Mouse (Mus musculus): ENCODE results near the gene Gm10188. TPM values are rescaled to one million over a fixed set of nuclear protein-coding genes. Genes with fewer than 3 reads are reported as not detected.

Gm10188 gene
- polyA plus RNA-seq (2014; fragmentation: Nextera tagmentation; extraction: Ambion mirVana) = not detected in 2 replicates

DNA sequence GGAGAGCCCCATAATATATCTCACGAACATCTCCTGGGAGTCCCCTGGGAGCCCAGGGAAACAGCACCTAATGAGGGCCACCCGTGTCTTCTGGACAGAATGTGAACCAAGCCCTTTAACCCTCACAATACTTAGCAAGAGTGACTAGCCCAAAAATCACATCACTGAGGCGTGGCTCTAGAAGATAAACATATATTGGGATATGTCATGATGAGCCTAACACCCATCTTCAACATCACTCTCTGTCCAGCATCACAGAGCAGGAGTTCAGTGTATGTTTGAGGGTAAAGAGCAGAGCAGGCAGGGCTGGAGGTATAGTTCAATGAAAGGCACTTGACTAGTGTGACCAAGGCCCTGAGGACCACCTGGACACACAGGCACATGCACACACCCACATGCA lies at the start of gene Gm10188:
Gene Gm10188, minus strand, starts transcription at position 101 of the 400 bp plus-strand sequence.
- H3K4me2 ChIP-seq = no peak within 1 kb of the TSS
- DNase-seq (ENCODE audit: low spot score) = no peak
- no peaks in the 10 kb centered on the region for H3K27me3 ChIP-seq (replicated peaks; ENCODE audit: control insufficient read depth, insufficient read depth, low read length)
- H3K9ac ChIP-seq (ENCODE audit: low read depth, low read length) = no peak within 1 kb of the TSS
- H3K4me3 ChIP-seq (ENCODE audit: low read depth, low read length) = no peak within 1 kb of the TSS
- H3K36me3 ChIP-seq (ENCODE audit: control insufficient read depth, insufficient read depth, low read length) = no peaks in the 10 kb centered on the region
- H3K4me1 ChIP-seq (replicated peaks; ENCODE audit: control insufficient read depth, insufficient read depth, low read length) = no peaks in the 10 kb centered on the region
- H3K27ac ChIP-seq (ENCODE audit: low read depth, low read length) = no peak within 1 kb of the TSS
- WGBS = 74% methylated on average over 3 of the region's 3 CpGs
- ATAC-seq (replicated peaks; ENCODE audit: low FRiP score) = no peak
- H3K9me3 ChIP-seq (ENCODE audit: control insufficient read depth, low read length) = no peaks in the 10 kb centered on the region

GRCm38 (mm10) chr1:132277124-132277523 lies 47.6 kb upstream of the Gm10188 start:
- no peaks in the 10 kb centered on the region; the same call in 1 of the 2 replicates for H3K27me3 ChIP-seq (replicated peaks; ENCODE audit: control insufficient read depth, insufficient read depth, low read length)
- no peak overlapping the region for H3K4me2 ChIP-seq
- WGBS = 59% methylated on average over 6 of the region's 6 CpGs
- no peak overlapping the region for H3K4me3 ChIP-seq (ENCODE audit: low read depth, low read length)
- H3K36me3 ChIP-seq (ENCODE audit: control insufficient read depth, insufficient read depth, low read length) = no peaks in the 10 kb centered on the region
- no peak for DNase-seq (ENCODE audit: low spot score)
- H3K9ac ChIP-seq (ENCODE audit: low read depth, low read length) = no peak overlapping the region
- no peak overlapping the region for H3K27ac ChIP-seq (ENCODE audit: low read depth, low read length)
- no peaks in the 10 kb centered on the region for H3K9me3 ChIP-seq (ENCODE audit: control insufficient read depth, low read length)
- H3K4me1 ChIP-seq (replicated peaks; ENCODE audit: control insufficient read depth, insufficient read depth, low read length) = no peaks in the 10 kb centered on the region
- no peak for ATAC-seq (replicated peaks; ENCODE audit: low FRiP score)

DNA sequence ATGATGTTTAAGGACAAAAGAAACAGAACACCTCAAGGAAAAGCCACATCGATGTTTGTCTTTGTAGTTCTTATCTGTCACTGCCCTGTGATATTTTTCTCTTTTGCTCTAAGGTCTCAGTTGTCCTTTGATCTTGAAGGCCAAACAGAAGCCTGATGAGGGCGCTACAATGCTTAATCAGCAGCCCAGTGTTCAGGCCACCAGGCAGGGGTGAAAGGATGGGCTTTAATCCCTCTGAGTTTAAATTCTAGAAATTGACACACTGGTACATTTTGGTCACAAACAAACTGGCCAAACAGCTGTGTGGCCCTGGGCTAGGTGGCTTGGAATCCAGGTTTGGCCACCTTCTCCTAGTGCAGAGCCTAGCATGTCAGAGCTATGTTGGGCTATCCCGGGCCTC lies 47.1 kb upstream of the Gm10188 start:
- Histone ChIP-seq H3K4me2 (no peak overlapping the region), H3K27ac (ENCODE audit: low read depth, low read length) (no peak overlapping the region), H3K9ac (ENCODE audit: low read depth, low read length) (no peak overlapping the region), H3K27me3 (replicated peaks; ENCODE audit: control insufficient read depth, insufficient read depth, low read length) (no peaks in the 10 kb centered on the region; the same call in 1 of the 2 replicates), H3K4me1 (replicated peaks; ENCODE audit: control insufficient read depth, insufficient read depth, low read length) (no peaks in the 10 kb centered on the region), H3K4me3 (ENCODE audit: low read depth, low read length) (no peak overlapping the region), H3K9me3 (ENCODE audit: control insufficient read depth, low read length) (no peaks in the 10 kb centered on the region), H3K36me3 (ENCODE audit: control insufficient read depth, insufficient read depth, low read length) (no peaks in the 10 kb centered on the region)
- no peak for DNase-seq (ENCODE audit: low spot score)
- WGBS = 49% methylated on average over 3 of the region's 3 CpGs
- ATAC-seq (replicated peaks; ENCODE audit: low FRiP score) = no peak

GRCm38 (mm10) chr1:132271237-132271636 lies 41.7 kb upstream of the Gm10188 start:
- Histone ChIP-seq H3K9ac (ENCODE audit: low read depth, low read length) (no peak overlapping the region), H3K4me1 (replicated peaks; ENCODE audit: control insufficient read depth, insufficient read depth, low read length) (no peaks in the 10 kb centered on the region), H3K27ac (ENCODE audit: low read depth, low read length) (no peak overlapping the region), H3K27me3 (replicated peaks; ENCODE audit: control insufficient read depth, insufficient read depth, low read length) (no peaks in the 10 kb centered on the region; the same call in 1 of the 2 replicates), H3K36me3 (ENCODE audit: control insufficient read depth, insufficient read depth, low read length) (no peaks in the 10 kb centered on the region), H3K4me2 (no peak overlapping the region), H3K9me3 (ENCODE audit: control insufficient read depth, low read length) (no peaks in the 10 kb centered on the region), H3K4me3 (ENCODE audit: low read depth, low read length) (no peak overlapping the region)
- ATAC-seq (replicated peaks; ENCODE audit: low FRiP score) (no peak), DNase-seq (ENCODE audit: low spot score) (no peak)
- WGBS = 92% methylated on average over 3 of the region's 3 CpGs

- peaks cover 10% of the 10 kb centered on the region for H3K4me1 ChIP-seq (replicated peaks; ENCODE audit: control insufficient read depth, insufficient read depth, low read length)
- 75% methylated on average over 7 of the region's 7 CpGs for WGBS
- no peak for DNase-seq (ENCODE audit: low spot score)
- no peaks in the 10 kb centered on the region; the same call in 1 of the 2 replicates for H3K27me3 ChIP-seq (replicated peaks; ENCODE audit: control insufficient read depth, insufficient read depth, low read length)
- H3K9me3 ChIP-seq (ENCODE audit: control insufficient read depth, low read length) = no peaks in the 10 kb centered on the region
- H3K27ac ChIP-seq (ENCODE audit: low read depth, low read length) = no peak overlapping the region
- H3K9ac ChIP-seq (ENCODE audit: low read depth, low read length) = no peak overlapping the region
- ATAC-seq (replicated peaks; ENCODE audit: low FRiP score) = no peak
- H3K4me3 ChIP-seq (ENCODE audit: low read depth, low read length) = no peak overlapping the region
- no peak overlapping the region for H3K4me2 ChIP-seq
- no peaks in the 10 kb centered on the region for H3K36me3 ChIP-seq (ENCODE audit: control insufficient read depth, insufficient read depth, low read length)
These were observed 39.0 kb upstream of the Gm10188 start for GRCm38 (mm10) chr1:132268418-132269060.

DNA sequence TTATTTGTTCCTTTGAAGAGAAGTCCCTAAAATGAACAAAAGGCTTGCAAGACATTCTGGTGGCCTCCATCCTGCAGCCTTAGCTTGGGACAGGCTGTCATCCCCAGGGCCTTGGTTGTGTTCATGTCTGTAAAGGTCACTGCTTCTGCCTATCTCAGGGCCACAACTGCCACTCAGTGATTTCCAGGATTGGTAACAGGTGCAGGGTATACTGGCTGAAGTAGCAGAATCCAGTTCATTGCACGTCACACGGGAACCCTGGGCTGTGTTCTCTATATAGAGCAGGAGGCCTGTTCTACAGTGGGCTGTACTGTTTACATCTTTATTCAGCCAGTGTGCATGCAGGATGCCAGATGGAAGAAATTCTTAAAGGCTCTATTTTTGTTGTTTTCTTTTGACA lies 38.4 kb upstream of the Gm10188 start:
- ATAC-seq (replicated peaks; ENCODE audit: low FRiP score) (no peak), DNase-seq (ENCODE audit: low spot score) (no peak)
- no peak overlapping the region for H3K9ac ChIP-seq (ENCODE audit: low read depth, low read length)
- H3K27ac ChIP-seq (ENCODE audit: low read depth, low read length) = no peak overlapping the region
- H3K4me1 ChIP-seq (replicated peaks; ENCODE audit: control insufficient read depth, insufficient read depth, low read length) = peaks cover 10% of the 10 kb centered on the region
- no peak overlapping the region for H3K4me3 ChIP-seq (ENCODE audit: low read depth, low read length)
- no peaks in the 10 kb centered on the region; the same call in 1 of the 2 replicates for H3K27me3 ChIP-seq (replicated peaks; ENCODE audit: control insufficient read depth, insufficient read depth, low read length)
- no peak overlapping the region for H3K4me2 ChIP-seq
- WGBS = 66% methylated on average over 2 of the region's 2 CpGs
- no peaks in the 10 kb centered on the region for H3K9me3 ChIP-seq (ENCODE audit: control insufficient read depth, low read length)
- H3K36me3 ChIP-seq (ENCODE audit: control insufficient read depth, insufficient read depth, low read length) = no peaks in the 10 kb centered on the region

DNA sequence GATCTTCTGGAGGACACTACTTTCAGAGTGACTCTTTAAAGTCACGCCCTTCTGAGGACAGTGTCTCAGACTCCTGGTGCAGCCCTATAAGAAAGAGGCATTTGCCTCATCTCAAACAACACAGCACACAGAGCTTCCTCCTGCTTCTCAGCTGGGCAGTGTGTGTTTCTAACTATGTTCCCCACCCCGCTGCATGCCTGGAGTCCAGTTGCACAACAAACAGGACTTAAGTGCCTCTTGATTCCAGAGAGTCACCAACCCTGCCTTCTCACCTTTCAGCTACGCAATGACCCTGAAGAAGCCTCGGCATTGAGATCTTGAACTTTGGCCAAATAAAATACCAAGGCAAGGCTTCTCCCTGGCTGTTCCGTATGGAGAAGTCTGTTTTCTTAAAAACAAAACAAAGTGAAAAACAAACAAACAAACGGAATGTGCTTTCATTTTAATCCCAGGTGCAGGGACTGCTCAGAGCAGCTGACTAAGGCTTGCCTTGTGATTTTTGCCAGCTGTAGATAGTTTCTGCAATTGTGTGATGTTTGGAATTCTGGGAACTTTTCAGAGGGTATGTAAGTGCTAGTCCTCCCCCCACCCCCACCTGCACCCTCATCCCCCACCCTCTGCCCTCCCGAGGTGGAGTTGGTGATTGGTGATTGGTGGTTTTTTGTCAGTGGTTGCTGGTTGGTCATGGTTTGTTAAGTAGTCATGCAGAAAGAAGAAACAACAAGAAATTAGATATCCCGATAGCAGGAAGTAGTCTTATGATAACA lies 37.4 kb upstream of the Gm10188 start:
- H3K4me2 ChIP-seq = no peak overlapping the region
- peaks cover 10% of the 10 kb centered on the region for H3K4me1 ChIP-seq (replicated peaks; ENCODE audit: control insufficient read depth, insufficient read depth, low read length)
- H3K27ac ChIP-seq (ENCODE audit: low read depth, low read length) = no peak overlapping the region
- H3K9me3 ChIP-seq (ENCODE audit: control insufficient read depth, low read length) = no peaks in the 10 kb centered on the region
- no peak overlapping the region for H3K9ac ChIP-seq (ENCODE audit: low read depth, low read length)
- ATAC-seq (replicated peaks; ENCODE audit: low FRiP score) (no peak), DNase-seq (ENCODE audit: low spot score) (no peak)
- no peak overlapping the region for H3K4me3 ChIP-seq (ENCODE audit: low read depth, low read length)
- H3K27me3 ChIP-seq (replicated peaks; ENCODE audit: control insufficient read depth, insufficient read depth, low read length) = no peaks in the 10 kb centered on the region
- H3K36me3 ChIP-seq (ENCODE audit: control insufficient read depth, insufficient read depth, low read length) = no peaks in the 10 kb centered on the region
- 52% methylated on average over 8 of the region's 8 CpGs for WGBS

GRCm38 (mm10) chr1:132265936-132266335 lies 36.4 kb upstream of the Gm10188 start:
- ATAC-seq (replicated peaks; ENCODE audit: low FRiP score) (no peak), DNase-seq (ENCODE audit: low spot score) (no peak)
- no peak overlapping the region for H3K9ac ChIP-seq (ENCODE audit: low read depth, low read length)
- H3K4me3 ChIP-seq (ENCODE audit: low read depth, low read length) = no peak overlapping the region
- no peaks in the 10 kb centered on the region for H3K36me3 ChIP-seq (ENCODE audit: control insufficient read depth, insufficient read depth, low read length)
- H3K4me1 ChIP-seq (replicated peaks; ENCODE audit: control insufficient read depth, insufficient read depth, low read length) = peaks cover 10% of the 10 kb centered on the region
- no peaks in the 10 kb centered on the region for H3K9me3 ChIP-seq (ENCODE audit: control insufficient read depth, low read length)
- H3K27ac ChIP-seq (ENCODE audit: low read depth, low read length) = no peak overlapping the region
- 86% methylated on average over 10 of the region's 10 CpGs for WGBS
- no peak overlapping the region for H3K4me2 ChIP-seq
- H3K27me3 ChIP-seq (replicated peaks; ENCODE audit: control insufficient read depth, insufficient read depth, low read length) = no peaks in the 10 kb centered on the region

Data from liver, embryonic 11.5 days (tissue).